Mouse (Mus musculus): ENCODE results near the gene Rab31. TPM values are rescaled to one million over a fixed set of nuclear protein-coding genes. Genes with fewer than 3 reads are reported as not detected.

Rab31 gene
- total and polyA plus RNA-seq, 3 experiments = 0.79 to 2.8 (median 1.2) TPM

DNA sequence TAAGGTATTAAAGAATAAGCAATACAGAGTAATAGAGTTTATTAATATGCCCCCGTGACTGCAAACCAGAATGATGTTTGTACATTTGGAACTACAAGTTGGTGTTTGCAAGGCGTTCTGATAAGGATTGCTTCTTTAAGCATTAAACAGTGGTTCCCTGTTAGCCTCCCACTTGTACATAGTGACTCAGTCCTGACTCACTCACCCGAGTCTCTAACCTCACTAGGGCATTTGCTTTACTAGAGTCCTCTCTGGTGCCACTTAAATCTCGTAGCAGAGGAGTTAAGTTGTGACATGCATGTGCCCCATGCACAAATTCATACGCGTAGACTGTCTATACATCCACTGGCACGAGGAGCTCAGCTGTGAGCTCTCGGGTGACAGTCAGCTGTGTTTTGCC, 41.2 kb upstream of the Rab31 start:
- H3K9ac ChIP-seq (ENCODE audit: insufficient read depth, low read depth) = no peak overlapping the region
- in situ Hi-C loops (cut with MboI; ENCODE audit: low pct_ligation_motif_present, low pct_unique_long_range_greater_than_20kb, low sequenced_read_pairs) = no loop called here
- dilution Hi-C loops (cut with MboI; ENCODE audit: extremely low pct_ligation_motif_present, extremely low pct_unique_long_range_greater_than_20kb, low sequenced_read_pairs) = no loop called here
- H3K4me1 ChIP-seq (ENCODE audit: control insufficient read depth in 1 of 2, insufficient read depth in 2 of 2) = no peaks in the 10 kb centered on the region
- no peaks in the 10 kb centered on the region for H3K79me2 ChIP-seq (replicated peaks; ENCODE audit: control insufficient read depth, extremely low read depth, insufficient read depth, poor library complexity, severe bottlenecking)
- peaks cover 52 to 77% of the 10 kb centered on the region in 2 experiments for H3K36me3 ChIP-seq (replicated peaks in 1 of 2; ENCODE audit: control insufficient read depth in 1 of 2, insufficient read depth in 1 of 2, low read length in 1 of 2)
- no peak overlapping the region for H3K4me2 ChIP-seq (ENCODE audit: insufficient read depth, low read depth, poor library complexity, severe bottlenecking)
- DNase-seq (ENCODE audit: extremely low read depth) = no peak
- H3K27ac ChIP-seq (ENCODE audit: insufficient read depth, low read depth) = no peak overlapping the region
- no peaks in the 10 kb centered on the region for H3K27me3 ChIP-seq (replicated peaks)
- no peak for TF ChIP-seq CHD1 (IDR thresholded peaks at IDR 0.05; ENCODE audit: low read depth, low read length)
- TF ChIP-seq EP300 (IDR thresholded peaks at IDR 0.05; ENCODE audit: low read length) = no peak
- no peak for TF ChIP-seq MAZ (IDR thresholded peaks at IDR 0.05; ENCODE audit: low read depth, low read length)
- TF ChIP-seq USF1 (IDR thresholded peaks at IDR 0.05; ENCODE audit: low read depth, low read length) = no peak
- no peak for TF ChIP-seq SMC3 (IDR thresholded peaks at IDR 0.05; ENCODE audit: low read depth, low read length)
- TF ChIP-seq ZNF384 (IDR thresholded peaks at IDR 0.05; ENCODE audit: low read depth, low read length) = no peak
- no peak for TF ChIP-seq RCOR1 (conservative IDR thresholded peaks at IDR 0.05; ENCODE audit: low read depth, low read length)
- no peak for TF ChIP-seq CHD2 (IDR thresholded peaks at IDR 0.05; ENCODE audit: low read length)
- no peak for TF ChIP-seq JUND (conservative IDR thresholded peaks at IDR 0.05; ENCODE audit: low read depth, low read length)
- no peak for TF ChIP-seq UBTF (IDR thresholded peaks at IDR 0.05; ENCODE audit: low read depth, low read length)
- H3K4me3 ChIP-seq (replicated peaks in 1 of 3; ENCODE audit: low read depth in 2 of 3, low read length in 2 of 3, poor library complexity in 1 of 3) = no peak overlapping the region
- no peaks in the 10 kb centered on the region for H3K9me3 ChIP-seq (replicated peaks; ENCODE audit: low read length)

DNA sequence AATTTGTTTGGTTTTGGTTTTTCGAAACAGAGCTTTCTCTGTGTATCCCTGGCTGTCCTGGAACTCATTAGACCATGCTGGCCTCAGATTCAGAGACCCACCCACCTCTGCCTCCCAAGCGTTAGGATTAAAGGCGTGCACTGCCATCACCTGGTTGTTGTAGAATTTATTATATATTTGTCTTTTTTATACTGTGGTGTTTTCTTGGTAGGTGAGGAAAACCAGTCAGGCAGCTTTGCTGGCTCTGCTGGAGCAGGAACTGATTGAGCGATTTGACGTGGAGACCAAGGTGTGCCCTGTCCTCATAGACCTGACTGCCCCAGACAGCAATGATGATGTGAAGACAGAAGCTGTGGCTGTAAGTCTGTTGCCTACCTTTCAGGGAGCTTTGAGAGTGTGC, 38.5 kb upstream of the Rab31 start:
- dilution Hi-C loops (cut with MboI; ENCODE audit: extremely low pct_ligation_motif_present, extremely low pct_unique_long_range_greater_than_20kb, low sequenced_read_pairs) = no loop called here
- DNase-seq (ENCODE audit: extremely low read depth) = no peak
- Histone ChIP-seq H3K36me3 (replicated peaks in 1 of 2; ENCODE audit: control insufficient read depth in 1 of 2, insufficient read depth in 1 of 2, low read length in 1 of 2) (peaks cover 37 to 72% of the 10 kb centered on the region in 2 experiments), H3K9ac (ENCODE audit: insufficient read depth, low read depth) (no peak overlapping the region), H3K9me3 (replicated peaks; ENCODE audit: low read length) (no peaks in the 10 kb centered on the region), H3K79me2 (replicated peaks; ENCODE audit: control insufficient read depth, extremely low read depth, insufficient read depth, poor library complexity, severe bottlenecking) (0 out of 2 replicates have a peak, but pooled peaks cover 2% of the 10 kb centered on the region), H3K27ac (ENCODE audit: insufficient read depth, low read depth) (no peak overlapping the region), H3K4me3 (replicated peaks in 1 of 3; ENCODE audit: low read depth in 2 of 3, low read length in 2 of 3, poor library complexity in 1 of 3) (no peak overlapping the region), H3K4me1 (ENCODE audit: control insufficient read depth in 1 of 2, insufficient read depth in 2 of 2) (peaks cover 0 to under 1% of the 10 kb centered on the region in 2 experiments; a peak in 1 of 4 replicates), H3K4me2 (ENCODE audit: insufficient read depth, low read depth, poor library complexity, severe bottlenecking) (no peak overlapping the region), H3K27me3 (replicated peaks) (no peaks in the 10 kb centered on the region)
- in situ Hi-C loops (cut with MboI; ENCODE audit: low pct_ligation_motif_present, low pct_unique_long_range_greater_than_20kb, low sequenced_read_pairs) = no loop called here
- no peak for TF ChIP-seq USF2 (conservative IDR thresholded peaks at IDR 0.05; ENCODE audit: low read depth, low read length)

DNA sequence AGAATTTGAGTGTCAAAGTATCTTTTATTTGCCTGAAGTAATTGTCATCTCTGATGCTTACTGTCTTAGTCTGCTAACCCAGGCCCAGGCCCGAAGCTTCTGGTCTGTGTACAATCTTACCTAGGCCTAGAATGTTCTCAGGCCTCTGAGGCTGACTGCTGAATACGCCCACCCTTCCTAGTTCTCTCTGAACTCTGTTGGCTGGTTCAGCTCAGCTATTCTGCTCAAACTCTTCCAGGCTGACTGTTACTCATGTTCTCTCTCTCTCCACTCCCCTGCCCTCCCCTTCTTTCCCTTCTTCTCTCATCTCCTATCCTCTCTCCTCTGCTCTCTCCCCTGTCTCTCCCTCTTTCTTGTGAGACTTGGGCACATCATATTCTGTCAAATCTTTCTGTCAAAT, 33.9 kb upstream of the Rab31 start:
- H3K79me2 ChIP-seq (replicated peaks; ENCODE audit: control insufficient read depth, extremely low read depth, insufficient read depth, poor library complexity, severe bottlenecking) = 0 out of 2 replicates have a peak, but pooled peaks cover 5% of the 10 kb centered on the region
- TF ChIP-seq ELF1 (IDR thresholded peaks at IDR 0.05; ENCODE audit: low read depth, low read length) (no peak), TBP (conservative IDR thresholded peaks at IDR 0.05; ENCODE audit: low read depth, low read length) (no peak), MAFK (IDR thresholded peaks at IDR 0.05; ENCODE audit: insufficient replicate concordance, low read length) (no peak), CTCF (conservative IDR thresholded peaks at IDR 0.05 in 1 of 2, IDR thresholded peaks at IDR 0.05 in 1 of 2; ENCODE audit: low read depth in 2 of 2, low read length in 2 of 2) (no peak), PAX5 (IDR thresholded peaks at IDR 0.05; ENCODE audit: low read length) (no peak), USF2 (conservative IDR thresholded peaks at IDR 0.05; ENCODE audit: low read depth, low read length) (no peak), JUN (IDR thresholded peaks at IDR 0.05; ENCODE audit: insufficient read depth, low read depth, low read length) (no peak), BHLHE40 (IDR thresholded peaks at IDR 0.05; ENCODE audit: low read depth, low read length) (no peak), ZKSCAN1 (IDR thresholded peaks at IDR 0.05; ENCODE audit: borderline replicate concordance, low read depth, low read length) (no peak), UBTF (IDR thresholded peaks at IDR 0.05; ENCODE audit: low read depth, low read length) (no peak)
- no peak for DNase-seq (ENCODE audit: extremely low read depth)
- H3K9me3 ChIP-seq (replicated peaks; ENCODE audit: low read length) = no peaks in the 10 kb centered on the region
- no peak overlapping the region for H3K4me2 ChIP-seq (ENCODE audit: insufficient read depth, low read depth, poor library complexity, severe bottlenecking)
- no peaks in the 10 kb centered on the region for H3K27me3 ChIP-seq (replicated peaks)
- peaks cover 0 to 15% of the 10 kb centered on the region in 2 experiments; a peak in 2 of 4 replicates for H3K4me1 ChIP-seq (ENCODE audit: control insufficient read depth in 1 of 2, insufficient read depth in 2 of 2)
- H3K9ac ChIP-seq (ENCODE audit: insufficient read depth, low read depth) = no peak overlapping the region
- H3K27ac ChIP-seq (ENCODE audit: insufficient read depth, low read depth) = no peak overlapping the region
- in situ Hi-C loops (cut with MboI; ENCODE audit: low pct_ligation_motif_present, low pct_unique_long_range_greater_than_20kb, low sequenced_read_pairs) (no loop called here), dilution Hi-C loops (cut with MboI; ENCODE audit: extremely low pct_ligation_motif_present, extremely low pct_unique_long_range_greater_than_20kb, low sequenced_read_pairs) (no loop called here)
- H3K36me3 ChIP-seq (replicated peaks in 1 of 2; ENCODE audit: control insufficient read depth in 1 of 2, insufficient read depth in 1 of 2, low read length in 1 of 2) = peaks cover 19 to 60% of the 10 kb centered on the region in 2 experiments
- no peak overlapping the region for H3K4me3 ChIP-seq (replicated peaks in 1 of 3; ENCODE audit: low read depth in 2 of 3, low read length in 2 of 3, poor library complexity in 1 of 3)

All from CH12.LX (cell line).